Mouse (Mus musculus) cerebellum, adult 2 months (tissue): ENCODE measurements around the gene Lrrc15. TPM values are rescaled to one million over a fixed set of nuclear protein-coding genes. Genes with fewer than 3 reads are reported as not detected.

Source experiments
- DNase-seq, 2 experiments: peaks; one replicate each; pipeline ENCODE4 v3.0.0; 2021
- H3K27ac ChIP-seq: fragments of 200-500 bp; 2 replicates; pipeline ENCODE4 v1.5.1; 2012; ENCODE audit warnings: low read length, control low read depth, inconsistent platforms; ENCODE audit not compliant: insufficient read depth
- H3K27me3 ChIP-seq: fragments of 200-500 bp; 2 replicates; pipeline ENCODE4 v1.6.1; 2012; ENCODE audit warnings: inconsistent platforms, mild to moderate bottlenecking, low read length, moderate library complexity; ENCODE audit not compliant: control insufficient read depth, insufficient read depth
- H3K4me1 ChIP-seq: fragments of 200-500 bp; 2 replicates; pipeline ENCODE4 v1.6.1; 2011; ENCODE audit warnings: low read length; ENCODE audit not compliant: control insufficient read depth, insufficient read depth
- H3K4me3 ChIP-seq: fragments of 200-500 bp; replicated peaks from 2 replicates; pipeline ENCODE3; 2011; ENCODE audit warnings: mild to moderate bottlenecking, low read depth, low read length, control low read depth; ENCODE audit not compliant: insufficient read depth
- CTCF ChIP-seq: fragments of 200-500 bp; IDR thresholded peaks from 2 replicates; pipeline ENCODE4 v1.5.1; 2011; ENCODE audit warnings: low read depth, mild to moderate bottlenecking, control low read depth, low read length, moderate library complexity, borderline replicate concordance; ENCODE audit not compliant: insufficient read depth
- POLR2A ChIP-seq: fragments of 200-500 bp; IDR thresholded peaks from 2 replicates; pipeline ENCODE4 v1.6.1; 2011; ENCODE audit warnings: low read length, control low read depth, borderline replicate concordance; ENCODE audit not compliant: insufficient read depth
- WGBS: fragments of 180-500 bp; shearing (Covaris S2); methylation state at CpG from one replicate; pipeline ENCODE4 v1.1.7; 2018; 5-methylcytosine and 5-hydroxymethylcytosine counted together
- polyA plus RNA-seq: library from polyadenylated mRNA; depleted of rRNA; stranded (reverse); fragments of >200 nt; gene quantifications from 2 replicates; pipeline ENCODE4 v1.2.3, GENCODE M21; 2012; rRNA removed

Gene Lrrc15
- polyA plus RNA-seq, 1 experiment, result not detected

DNA sequence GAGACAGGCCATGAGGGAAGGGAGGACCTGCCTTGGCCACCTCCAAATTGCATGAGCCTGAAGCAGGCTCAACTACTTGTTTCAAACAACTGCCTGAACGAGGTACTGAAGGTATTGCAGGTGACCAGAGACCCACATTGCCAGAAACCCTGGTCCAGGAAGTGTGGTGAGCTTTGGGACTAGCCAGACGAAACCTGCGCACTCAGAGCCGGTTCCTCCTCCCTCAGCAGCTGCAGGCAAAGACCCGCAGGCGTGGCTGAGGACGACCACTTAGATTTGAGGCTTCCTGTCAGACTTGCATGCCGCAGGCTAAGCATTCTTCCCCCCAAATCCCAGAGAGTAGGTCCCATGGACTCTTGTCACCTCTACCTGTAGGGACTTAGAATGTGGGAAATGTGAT, 49.0 kb downstream of the Lrrc15 start:
- H3K4me3 ChIP-seq, result no peak overlapping the region
- no peak for DNase-seq
- no peaks in the 10 kb centered on the region for H3K27me3 ChIP-seq
- TF ChIP-seq POLR2A (no peak), CTCF (no peak)
- H3K27ac ChIP-seq, result no peak overlapping the region
- WGBS, result 88% methylated on average over 8 of the region's 8 CpGs
- H3K4me1 ChIP-seq, result peaks cover 10% of the 10 kb centered on the region

DNA sequence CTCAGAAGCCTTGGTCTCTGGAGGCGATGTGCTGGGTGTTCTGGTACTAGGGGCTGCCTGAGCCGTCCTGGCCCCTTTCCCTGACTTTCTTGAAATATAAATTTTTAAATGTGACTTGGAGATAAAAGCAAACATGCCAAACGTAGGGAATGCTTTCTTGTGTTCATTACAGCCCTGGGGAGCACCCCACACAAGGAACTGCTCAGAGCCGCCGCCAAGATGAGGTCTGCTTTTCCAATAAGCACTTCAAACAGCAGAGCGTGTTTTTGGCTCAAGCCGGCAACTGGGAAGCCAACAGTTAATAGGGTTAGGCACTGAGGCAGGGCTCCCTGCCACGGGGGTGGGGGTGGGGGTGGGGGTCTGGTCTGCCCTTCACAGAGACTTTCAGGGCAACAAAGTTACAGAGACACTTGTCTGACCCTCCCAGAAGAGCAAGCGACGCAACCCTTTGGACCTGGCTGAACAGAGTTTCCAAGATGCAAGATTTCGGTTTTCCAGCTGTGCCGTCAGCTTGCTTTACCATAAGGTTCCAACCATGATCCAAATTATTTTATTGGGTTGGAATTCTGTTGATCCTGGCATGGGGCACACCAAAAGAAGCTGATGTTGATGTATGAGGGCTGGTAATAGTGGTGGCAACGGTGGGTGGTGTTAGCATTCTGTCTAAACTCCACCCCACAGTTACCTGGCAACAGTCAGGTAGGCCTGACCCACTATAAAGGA, 51.0 kb downstream of the Lrrc15 start:
- no peak overlapping the region for H3K4me3 ChIP-seq
- no peak for TF ChIP-seq POLR2A
- TF ChIP-seq CTCF, result no peak
- no peaks in the 10 kb centered on the region for H3K27me3 ChIP-seq
- H3K4me1 ChIP-seq, result peaks cover 10% of the 10 kb centered on the region
- 44% methylated on average over 13 of the region's 13 CpGs for WGBS
- DNase-seq, result no peak
- no peak overlapping the region for H3K27ac ChIP-seq

DNA sequence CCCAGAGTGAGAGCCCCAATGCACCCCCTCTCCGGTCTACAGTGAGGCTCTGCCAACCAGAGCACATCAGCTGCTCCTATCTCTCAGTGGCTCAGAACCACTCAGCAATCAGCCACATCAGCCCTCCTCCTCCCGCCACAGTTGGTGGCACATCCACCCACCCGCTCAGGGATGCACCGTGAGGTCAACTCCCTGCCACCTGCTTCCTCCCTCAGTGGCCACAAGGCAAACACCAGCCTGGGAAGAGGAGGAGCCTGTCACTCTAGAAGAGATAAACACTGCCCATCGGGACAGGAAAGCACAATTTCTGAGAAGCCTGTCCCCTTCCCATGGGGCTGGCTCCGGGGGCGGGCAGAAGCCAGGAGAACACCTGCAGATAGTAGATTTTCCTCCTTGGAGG, 55.7 kb downstream of the Lrrc15 start:
- WGBS, result 40% methylated on average over 7 of the region's 7 CpGs
- no peak overlapping the region for H3K4me3 ChIP-seq
- H3K27me3 ChIP-seq, result no peaks in the 10 kb centered on the region
- H3K27ac ChIP-seq, result no peak overlapping the region
- no peak for DNase-seq
- TF ChIP-seq POLR2A (no peak), CTCF (no peak)
- no peaks in the 10 kb centered on the region; the same call in 1 of the 2 replicates for H3K4me1 ChIP-seq

DNA sequence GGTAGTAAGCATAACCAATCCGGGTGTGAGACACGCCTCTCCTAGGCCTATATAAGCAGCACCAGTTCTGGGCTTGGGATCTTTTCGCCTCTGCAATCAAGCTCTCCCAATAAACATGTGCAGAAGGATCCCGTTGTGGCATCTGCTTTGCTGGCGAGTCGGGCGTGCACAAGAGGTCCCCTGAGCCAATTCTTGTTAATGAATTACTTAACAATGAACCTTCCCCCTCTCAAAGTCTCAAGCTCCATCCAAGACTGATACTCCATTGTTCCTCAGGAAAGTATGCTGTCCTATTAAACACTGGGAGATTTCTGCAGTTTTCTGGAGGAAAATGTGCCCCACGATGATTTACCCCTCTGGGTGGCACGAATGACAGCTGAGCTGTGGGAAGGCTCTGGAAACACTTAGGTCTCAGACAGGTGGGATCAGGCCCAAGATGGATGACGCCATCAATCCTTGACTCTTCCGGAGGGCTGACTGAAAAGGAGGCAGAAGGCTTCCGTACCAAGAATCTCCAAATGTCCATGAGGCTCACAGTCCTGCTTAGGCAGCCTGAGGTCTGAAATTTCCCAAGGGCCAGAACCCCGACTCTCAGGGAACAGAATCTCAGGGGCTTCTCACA, 61.8 kb downstream of the Lrrc15 start:
- H3K4me1 ChIP-seq, result no peaks in the 10 kb centered on the region
- H3K27me3 ChIP-seq, result no peaks in the 10 kb centered on the region
- H3K4me3 ChIP-seq, result no peak overlapping the region
- TF ChIP-seq CTCF, result no peak
- TF ChIP-seq POLR2A, result no peak
- no peak overlapping the region for H3K27ac ChIP-seq
- DNase-seq, result no peak
- 53% methylated on average over 13 of the region's 13 CpGs for WGBS

Other genes starting within 250 kb of the Lrrc15 start
- 22.4 and 24.5 TPM in 2 replicates for gene Hes1, start 218.9 kb downstream of the Lrrc15 start, polyA plus RNA-seq
- not detected in 2 replicates for gene Cpn2, start 15.8 kb downstream of the Lrrc15 start, polyA plus RNA-seq
- gene Gp5, start 27.5 kb upstream of the Lrrc15 start, polyA plus RNA-seq, result 1.4 TPM in 2 replicates
- gene Atp13a3, start 122.7 kb upstream of the Lrrc15 start, polyA plus RNA-seq, result 31.4 and 34.7 TPM in 2 replicates